Mouse (Mus musculus): Measurements from ENCODE around the gene Samd4b. TPM values are rescaled to one million over a fixed set of nuclear protein-coding genes. Genes with fewer than 3 reads are reported as not detected.
"Not testable (repeated sequence)": the region's sequence is repeated elsewhere in the genome, so short reads cannot be mapped to it uniquely, and the experiment has no call there.

The Samd4b gene
- 24.3 and 25.7 TPM in 2 replicates for polyA plus RNA-seq (2015; fragmentation: Nextera tagmentation; extraction: Ambion mirVana)

DNA sequence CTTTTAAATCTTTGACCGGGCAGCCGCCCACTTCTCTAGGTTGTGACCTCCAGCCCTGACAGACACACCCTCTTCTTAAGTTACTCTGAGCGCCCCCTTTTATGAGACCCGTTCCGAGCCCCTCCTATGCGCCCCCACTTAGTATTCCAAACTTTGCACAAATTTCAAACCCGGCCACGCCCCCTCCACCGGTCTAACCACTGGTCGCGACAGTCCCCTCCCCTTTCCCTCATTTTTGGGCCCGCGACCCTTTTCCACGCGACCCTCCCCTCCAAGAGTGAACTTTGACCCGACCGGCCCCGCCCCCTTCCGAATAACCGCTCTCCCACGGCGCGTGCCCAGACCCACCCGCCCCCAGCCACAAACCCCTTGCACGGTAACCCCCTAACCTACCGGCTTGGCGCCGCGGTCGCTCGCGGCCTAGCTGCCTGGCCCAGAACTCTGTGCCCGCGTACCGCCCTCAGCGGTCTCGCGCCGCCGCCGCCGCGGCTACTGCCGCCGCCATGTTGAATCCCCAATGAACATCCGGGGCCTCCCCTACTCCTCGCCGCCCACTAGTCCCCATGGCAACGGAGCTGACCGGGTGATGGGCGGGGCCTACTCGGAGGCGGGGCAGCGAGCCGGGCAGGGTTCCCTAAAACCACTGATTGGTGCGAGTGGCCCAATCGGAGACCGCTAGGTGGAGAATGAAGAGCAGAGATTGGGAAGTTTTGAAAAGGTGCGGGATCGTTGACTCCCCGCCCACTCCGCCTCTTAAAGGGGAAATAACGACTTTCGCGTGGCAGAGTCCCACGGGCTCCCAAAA is at the start of gene Samd4b, which contains the start of gene Pak4:
Samd4b (minus strand) TSS at position 503 of the 805 bp plus-strand sequence.
Pak4 (minus strand) TSS at position 544 of the 805 bp plus-strand sequence.
- peak within 1 kb of the TSS; percentile 60 for H3K4me3 ChIP-seq
- ATAC-seq (replicated peaks), result peak; percentile 92
- H3K36me3 ChIP-seq, result no peaks in the 10 kb centered on the region
- no peaks in the 10 kb centered on the region for H3K9me3 ChIP-seq
- peak within 1 kb of the TSS; percentile 84 for H3K4me2 ChIP-seq (replicated peaks)
- under 1% methylated on average over 65 of the region's 66 CpGs for WGBS
- H3K4me1 ChIP-seq, result peaks cover 41% of the 10 kb centered on the region
- H3K9ac ChIP-seq (replicated peaks), result peak within 1 kb of the TSS; percentile 71
- peak within 1 kb of the TSS; percentile 85 for H3K27ac ChIP-seq (replicated peaks)
- no peaks in the 10 kb centered on the region for H3K27me3 ChIP-seq

DNA sequence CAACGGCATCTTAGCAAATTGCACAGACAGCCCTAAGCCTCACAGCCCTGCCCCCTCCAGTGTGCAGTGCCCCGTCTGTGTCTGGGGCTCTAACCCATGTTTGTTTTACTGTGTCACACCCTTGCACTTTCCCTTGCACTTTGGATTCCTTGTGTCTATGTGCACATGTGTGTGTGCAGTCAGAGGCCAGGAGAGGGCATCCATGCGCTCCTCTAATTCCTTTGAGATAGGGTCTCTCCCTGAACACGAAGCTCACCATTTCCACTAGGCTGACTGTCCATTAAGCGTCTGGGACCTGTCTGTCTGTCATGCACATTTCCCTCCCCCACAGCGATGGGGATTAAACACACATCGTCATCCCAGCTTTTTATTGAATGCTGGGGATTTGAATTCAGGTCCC is 49.1 kb upstream of the Samd4b start:
- no peak for ATAC-seq (replicated peaks)
- Histone ChIP-seq H3K9me3 (no peaks in the 10 kb centered on the region), H3K9ac (replicated peaks) (no peak overlapping the region), H3K4me3 (no peak overlapping the region), H3K4me2 (replicated peaks) (no peak overlapping the region), H3K36me3 (no peaks in the 10 kb centered on the region), H3K27me3 (no peaks in the 10 kb centered on the region), H3K4me1 (no peaks in the 10 kb centered on the region), H3K27ac (replicated peaks) (no peak overlapping the region)
- 63% methylated on average over 7 of the region's 7 CpGs for WGBS

DNA sequence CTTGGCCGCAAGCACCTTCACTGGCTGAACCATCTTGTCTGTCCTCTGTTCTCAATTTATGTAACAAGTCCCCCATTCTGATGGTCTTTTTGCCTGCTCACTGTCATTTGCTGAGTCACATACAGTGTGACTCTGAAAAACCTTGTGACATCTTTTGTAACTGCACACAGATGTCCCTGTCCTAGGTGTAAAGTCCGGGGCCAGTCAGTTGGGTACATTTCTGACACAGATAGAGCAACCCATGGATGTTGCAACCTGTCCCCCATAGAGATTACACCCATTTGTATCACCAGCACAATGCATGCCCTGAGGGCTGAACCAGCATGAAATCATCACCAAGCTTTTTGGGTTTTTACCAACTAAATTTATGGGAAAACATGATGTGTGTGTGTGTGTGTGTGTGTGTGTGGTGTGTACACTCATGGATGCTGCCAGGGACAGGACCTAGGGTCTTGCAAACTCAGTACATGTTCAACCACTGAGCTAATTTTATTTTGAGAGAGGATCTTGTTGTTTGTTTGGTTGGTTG is 48.1 kb upstream of the Samd4b start:
- Histone ChIP-seq H3K9me3 (no peaks in the 10 kb centered on the region), H3K4me1 (no peaks in the 10 kb centered on the region), H3K4me3 (no peak overlapping the region), H3K36me3 (no peaks in the 10 kb centered on the region), H3K27me3 (no peaks in the 10 kb centered on the region), H3K27ac (replicated peaks) (no peak overlapping the region), H3K4me2 (replicated peaks) (no peak overlapping the region), H3K9ac (replicated peaks) (no peak overlapping the region)
- no peak for ATAC-seq (replicated peaks)
- 90% methylated on average over 2 of the region's 2 CpGs for whole genome bisulfite sequencing

DNA sequence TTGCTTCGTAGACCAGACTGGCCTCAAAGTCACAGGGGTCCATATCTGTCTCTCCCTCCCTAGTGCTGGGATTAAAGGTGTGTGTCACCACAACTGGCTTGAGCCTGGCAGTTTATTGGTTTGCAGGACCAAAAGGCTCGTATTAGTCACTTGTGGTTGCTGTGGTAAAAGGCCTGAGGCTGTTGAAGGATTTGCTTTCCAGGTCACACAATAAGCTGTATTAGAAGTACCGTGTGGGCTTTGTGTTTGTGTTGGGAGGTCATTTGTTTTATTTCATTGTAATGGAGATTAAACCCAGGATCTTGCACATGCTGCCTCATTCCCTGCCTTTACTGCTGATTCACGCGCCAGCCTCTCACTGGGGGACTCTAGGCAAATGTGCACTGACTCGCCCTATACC is 47.4 kb upstream of the Samd4b start:
- Histone ChIP-seq H3K9ac (replicated peaks) (no peak overlapping the region), H3K4me3 (no peak overlapping the region), H3K27me3 (no peaks in the 10 kb centered on the region), H3K27ac (replicated peaks) (no peak overlapping the region), H3K4me2 (replicated peaks) (no peak overlapping the region), H3K36me3 (no peaks in the 10 kb centered on the region), H3K9me3 (no peaks in the 10 kb centered on the region), H3K4me1 (no peaks in the 10 kb centered on the region)
- 20% methylated on average over 6 of the region's 6 CpGs for WGBS
- no peak for ATAC-seq (replicated peaks)

DNA sequence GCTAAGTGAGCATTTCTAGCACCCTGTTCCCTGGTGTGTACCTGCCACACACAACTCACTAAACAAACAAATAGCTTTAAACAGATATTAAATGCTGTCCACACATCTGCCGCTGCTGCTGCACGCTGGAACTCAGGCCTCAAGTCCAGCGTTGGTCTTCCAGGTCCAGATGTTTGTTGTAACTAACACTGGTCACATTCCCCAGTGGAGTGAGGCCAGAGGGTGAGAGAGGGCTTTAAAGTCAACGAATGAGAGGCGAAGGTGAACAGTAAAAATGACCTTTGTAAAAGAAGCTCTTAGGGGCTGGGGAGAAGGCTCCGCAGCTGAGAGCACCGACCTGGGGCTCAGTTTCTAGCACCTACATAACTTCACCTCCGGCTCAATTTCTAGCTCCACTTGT is 43.6 kb upstream of the Samd4b start:
- 84% methylated on average over 8 of the region's 8 CpGs for WGBS
- no peak overlapping the region for H3K9ac ChIP-seq (replicated peaks)

DNA sequence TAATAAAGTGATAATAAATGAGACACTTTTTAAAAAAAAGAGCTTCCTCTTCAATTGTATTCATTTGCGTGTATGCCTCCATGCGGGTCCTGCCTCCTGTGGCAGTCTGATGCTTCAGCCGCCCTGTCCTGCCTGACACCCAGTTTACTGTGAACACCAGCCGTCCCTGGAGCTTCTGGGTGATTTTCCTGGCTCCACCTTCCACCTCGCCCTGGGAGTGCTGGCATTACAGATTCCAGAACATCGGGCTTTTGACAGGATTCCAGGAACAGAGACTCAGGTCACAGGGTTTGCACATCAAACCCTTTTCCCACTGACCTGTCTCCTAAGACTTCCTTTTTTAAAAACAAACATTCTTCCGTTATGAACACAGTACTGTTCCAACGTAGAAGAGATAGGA is 39.6 kb upstream of the Samd4b start:
- Histone ChIP-seq H3K4me2 (replicated peaks) (no peak overlapping the region), H3K36me3 (no peaks in the 10 kb centered on the region), H3K9ac (replicated peaks) (no peak overlapping the region), H3K4me1 (no peaks in the 10 kb centered on the region), H3K27me3 (no peaks in the 10 kb centered on the region), H3K9me3 (no peaks in the 10 kb centered on the region), H3K4me3 (no peak overlapping the region), H3K27ac (replicated peaks) (no peak overlapping the region)
- no peak for ATAC-seq (replicated peaks)
- whole genome bisulfite sequencing, result 24% methylated on average over 8 of the region's 8 CpGs

More for the DNA sequence above, 43.6 kb upstream of the Samd4b start:
- Histone ChIP-seq H3K4me1 (no peaks in the 10 kb centered on the region), H3K4me3 (no peak overlapping the region), H3K27me3 (no peaks in the 10 kb centered on the region), H3K27ac (replicated peaks) (no peak overlapping the region), H3K36me3 (no peaks in the 10 kb centered on the region), H3K9me3 (no peaks in the 10 kb centered on the region), H3K4me2 (replicated peaks) (no peak overlapping the region)
- ATAC-seq (replicated peaks), result no peak

DNA sequence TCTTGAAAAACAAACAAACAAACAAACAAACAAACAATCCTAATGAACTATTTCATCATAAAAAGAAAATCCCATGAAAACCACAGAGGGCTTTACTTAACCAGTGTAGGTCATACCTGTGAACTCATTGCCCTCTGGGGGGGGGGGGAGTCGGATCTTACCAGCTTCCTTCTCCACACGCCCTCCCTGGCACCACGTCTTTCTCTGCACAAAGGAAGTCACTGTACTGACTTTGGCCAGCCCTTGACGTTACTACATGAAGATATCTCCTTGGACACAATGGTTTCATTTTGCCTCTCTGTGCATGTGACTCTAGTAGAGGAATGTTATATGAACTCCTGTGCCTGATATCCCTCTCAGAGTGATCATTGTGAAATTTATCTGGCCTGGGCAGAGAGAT is 36.2 kb upstream of the Samd4b start:
- Histone ChIP-seq H3K4me2 (replicated peaks) (no peak overlapping the region), H3K9me3 (no peaks in the 10 kb centered on the region), H3K9ac (replicated peaks) (no peak overlapping the region), H3K27ac (replicated peaks) (no peak overlapping the region), H3K36me3 (no peaks in the 10 kb centered on the region), H3K27me3 (peaks cover 25% of the 10 kb centered on the region), H3K4me3 (no peak overlapping the region), H3K4me1 (peaks cover 6% of the 10 kb centered on the region; the same call in 1 of the 2 replicates)
- no peak for ATAC-seq (replicated peaks)
- 74% methylated on average over 4 of the region's 4 CpGs for WGBS

DNA sequence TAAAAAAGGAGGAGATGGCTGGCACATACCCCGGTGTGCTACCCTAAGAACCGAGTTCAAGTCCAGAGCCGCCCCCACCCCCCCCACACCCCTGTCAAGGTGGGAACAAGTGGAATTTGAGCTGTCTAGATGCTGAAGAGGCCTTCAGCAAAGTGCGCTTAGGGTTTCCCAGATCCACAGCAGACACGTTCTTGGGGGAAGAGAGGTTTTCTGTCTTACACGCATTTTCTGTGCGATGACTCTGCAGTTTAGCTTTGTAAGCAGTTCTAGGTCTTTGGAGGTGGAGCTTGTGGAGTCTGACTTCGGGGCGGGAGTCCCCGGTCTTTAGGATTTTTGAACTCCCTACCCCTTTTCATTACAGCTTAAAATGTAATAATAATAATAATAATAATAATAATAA is 33.1 kb upstream of the Samd4b start, which contains the start of gene Acp7:
Acp7 (minus strand) TSS at position 260 of the 400 bp plus-strand sequence.
- Histone ChIP-seq H3K27me3 (peaks cover 27% of the 10 kb centered on the region), H3K4me3 (peak within 1 kb of the TSS; percentile 25), H3K36me3 (no peaks in the 10 kb centered on the region), H3K4me1 (peaks cover 6% of the 10 kb centered on the region; the same call in 1 of the 2 replicates), H3K9me3 (no peaks in the 10 kb centered on the region), H3K9ac (replicated peaks) (no peak within 1 kb of the TSS), H3K27ac (replicated peaks) (no peak within 1 kb of the TSS), H3K4me2 (replicated peaks) (peak within 1 kb of the TSS; percentile 36)
- 26% methylated on average over 10 of the region's 10 CpGs for WGBS
- no peak for ATAC-seq (replicated peaks)

DNA sequence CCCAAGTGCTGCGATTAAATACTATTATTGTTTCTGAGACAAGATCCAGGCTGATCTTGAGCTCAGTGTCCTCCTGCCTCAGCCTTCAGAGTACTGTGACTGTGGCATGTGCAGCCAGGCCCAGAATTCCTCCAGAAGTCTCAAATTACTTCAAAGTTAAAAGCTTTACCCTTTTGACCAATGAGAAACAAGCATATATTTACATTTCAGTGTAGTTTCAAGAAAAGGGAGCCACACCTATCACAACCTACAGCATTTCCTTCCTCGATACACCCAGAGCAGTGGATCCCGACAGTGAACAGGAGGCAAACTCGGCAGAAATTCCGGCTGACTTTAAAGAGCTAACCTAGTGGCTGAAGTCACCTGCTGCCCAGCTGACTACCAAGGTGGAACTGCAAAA is 26.8 kb upstream of the Samd4b start:
- Histone ChIP-seq H3K27me3 (peaks cover 9% of the 10 kb centered on the region), H3K4me1 (no peaks in the 10 kb centered on the region), H3K36me3 (no peaks in the 10 kb centered on the region), H3K27ac (replicated peaks) (no peak overlapping the region), H3K9me3 (no peaks in the 10 kb centered on the region), H3K9ac (replicated peaks) (no peak overlapping the region), H3K4me2 (replicated peaks) (no peak overlapping the region), H3K4me3 (no peak overlapping the region)
- ATAC-seq (replicated peaks), result no peak
- WGBS, result 85% methylated on average over 5 of the region's 5 CpGs

DNA sequence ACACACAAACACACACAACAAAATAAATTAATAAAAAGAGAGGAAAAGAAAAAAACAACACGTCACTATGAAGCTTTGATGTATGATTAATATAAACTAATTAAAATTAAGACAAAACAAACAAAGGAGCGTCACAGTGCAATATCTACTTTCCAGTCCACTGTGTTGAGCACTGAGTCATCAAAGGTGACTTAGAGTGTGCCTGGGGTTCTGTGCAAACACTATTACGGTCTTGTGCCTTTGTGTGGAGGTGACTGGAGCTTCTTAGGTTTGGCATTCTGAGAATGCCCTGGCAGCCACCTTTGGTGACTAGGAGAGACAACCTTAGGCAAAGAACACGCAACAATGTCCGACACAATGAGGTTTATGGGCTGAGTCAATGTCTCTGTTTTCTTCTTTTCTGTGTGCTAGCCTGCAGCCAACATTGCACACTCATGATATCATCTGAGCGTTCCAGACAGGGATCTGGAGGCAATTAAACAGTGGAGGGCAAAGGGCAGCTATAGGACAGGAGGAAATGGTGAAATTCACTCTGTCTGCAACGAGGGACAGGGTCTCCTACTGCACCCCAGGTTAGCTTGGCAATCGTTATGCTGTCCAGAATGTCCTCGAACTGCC is 21.3 kb upstream of the Samd4b start:
- no peak overlapping the region for H3K4me3 ChIP-seq
- no peaks in the 10 kb centered on the region for H3K36me3 ChIP-seq
- no peaks in the 10 kb centered on the region for H3K4me1 ChIP-seq
- WGBS, result 79% methylated on average over 9 of the region's 9 CpGs
- no peak overlapping the region for H3K27ac ChIP-seq (replicated peaks)
- H3K9ac ChIP-seq (replicated peaks), result no peak overlapping the region
- ATAC-seq (replicated peaks), result no peak
- H3K9me3 ChIP-seq, result no peaks in the 10 kb centered on the region
- no peak overlapping the region for H3K4me2 ChIP-seq (replicated peaks)
- no peaks in the 10 kb centered on the region for H3K27me3 ChIP-seq

DNA sequence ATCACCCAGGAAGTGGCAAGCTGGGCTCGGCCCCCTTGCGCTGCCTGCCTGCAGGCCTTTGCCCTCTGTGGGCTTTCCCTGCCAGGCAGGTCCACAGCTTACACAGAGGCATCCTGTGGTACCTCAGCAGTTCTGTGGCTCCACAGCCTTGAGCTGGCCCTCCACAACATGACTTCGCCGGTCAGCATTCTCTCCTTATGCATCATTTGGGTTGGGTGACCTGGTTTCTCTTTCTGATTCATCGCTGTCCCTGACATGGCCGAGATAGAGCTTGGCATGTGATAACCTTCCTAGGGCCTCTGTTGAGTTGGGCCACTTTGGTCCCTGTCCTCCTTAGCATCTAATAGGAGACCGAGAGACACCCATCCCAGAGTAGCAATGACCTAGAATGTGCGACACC is 8.0 kb upstream of the Samd4b start:
- Histone ChIP-seq H3K4me3 (no peak overlapping the region), H3K27me3 (no peaks in the 10 kb centered on the region), H3K9me3 (no peaks in the 10 kb centered on the region), H3K36me3 (no peaks in the 10 kb centered on the region), H3K4me2 (replicated peaks) (no peak overlapping the region), H3K9ac (replicated peaks) (no peak overlapping the region), H3K27ac (replicated peaks) (no peak overlapping the region), H3K4me1 (peaks cover 4% of the 10 kb centered on the region; the same call in 1 of the 2 replicates)
- WGBS, result 95% methylated on average over 8 of the region's 8 CpGs
- ATAC-seq (replicated peaks), result no peak

DNA sequence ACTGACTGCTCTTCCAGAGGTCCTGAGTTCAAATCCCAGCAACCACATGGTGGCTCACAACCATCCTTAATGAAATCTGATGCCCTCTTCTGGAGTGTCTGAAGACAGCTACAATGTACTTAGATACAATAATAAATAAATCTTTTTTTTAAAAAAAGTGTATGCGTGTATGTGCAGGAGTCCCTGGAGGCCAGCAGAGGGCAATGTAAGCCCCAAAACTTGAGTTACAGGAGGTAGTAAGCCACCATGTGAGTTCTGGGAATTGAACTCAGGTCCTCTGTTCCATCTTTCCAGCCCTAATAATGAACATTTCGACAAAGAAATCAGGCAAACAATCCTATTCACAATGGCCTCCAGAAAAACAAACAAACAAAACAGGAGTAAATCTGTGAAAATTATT is 5.8 kb upstream of the Samd4b start:
- not testable (repeated sequence) for H3K4me1 ChIP-seq; H3K4me3 ChIP-seq; H3K9me3 ChIP-seq; H3K4me2 ChIP-seq (replicated peaks); H3K27ac ChIP-seq (replicated peaks); H3K27me3 ChIP-seq; H3K36me3 ChIP-seq; H3K9ac ChIP-seq (replicated peaks); ATAC-seq (replicated peaks)
- WGBS, result 83% methylated on average over 2 of the region's 2 CpGs
